Mouse (Mus musculus) left cerebral cortex, adult 9 months (tissue): ENCODE data around the gene Rubcn.

Experiments
- DNase-seq, 2 experiments: peaks; one replicate each; pipeline ENCODE4 v3.0.0; 2022; ENCODE audit warnings: low spot score in 2 of 2

The Rubcn gene

GRCm38 (mm10) chr16:32818441-32818840 is 59.1 kb downstream of the Rubcn start:
- no peak for DNase-seq

GRCm38 (mm10) chr16:32818036-32818435 is 59.5 kb downstream of the Rubcn start:
- DNase-seq: no peak

GRCm38 (mm10) chr16:32815160-32815605 is 62.4 kb downstream of the Rubcn start:
- DNase-seq: no peak

- DNase-seq: no peak
These were observed 63.0 kb downstream of the Rubcn start for GRCm38 (mm10) chr16:32814539-32814938.

DNA sequence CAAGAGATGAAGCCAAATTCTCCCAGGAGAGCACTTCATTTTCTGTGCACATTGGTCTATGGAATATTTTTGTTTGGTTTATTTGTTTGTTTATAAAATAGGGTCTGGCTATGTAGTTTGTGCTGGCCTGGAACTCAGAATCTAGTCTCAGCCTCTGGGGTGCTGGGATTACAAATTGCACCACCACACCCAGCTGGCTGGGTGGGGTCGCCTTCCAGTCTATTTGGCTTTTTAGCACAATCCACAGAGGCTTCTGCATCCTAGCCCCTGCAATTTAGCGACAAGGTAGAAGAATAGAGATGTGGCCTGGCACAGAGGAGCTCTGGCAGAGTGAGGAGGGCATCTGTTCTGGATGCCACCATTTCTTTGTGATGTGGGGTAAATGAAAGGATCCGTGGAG is 63.8 kb downstream of the Rubcn start:
- no peak for DNase-seq

DNA sequence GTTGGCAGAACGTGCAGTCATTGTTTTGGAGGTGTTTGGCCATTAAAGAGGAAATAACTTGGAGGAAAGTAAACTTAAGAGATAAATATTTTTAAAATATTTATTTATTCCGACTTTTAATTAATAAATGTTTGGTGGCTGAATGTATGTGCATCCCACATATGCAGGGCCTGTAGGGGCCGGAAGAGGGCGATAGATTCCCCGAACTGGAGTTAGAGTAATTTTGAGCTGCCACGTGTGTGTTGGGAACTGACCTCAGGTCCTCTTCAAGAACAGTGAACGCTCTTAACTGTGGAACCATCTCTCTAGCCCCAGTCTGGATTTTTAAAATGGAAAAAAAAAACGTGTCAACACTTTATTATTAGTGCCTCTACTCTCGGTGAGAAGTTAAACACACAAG is 64.2 kb downstream of the Rubcn start:
- DNase-seq: no peak

GRCm38 (mm10) chr16:32812888-32813361 is 64.6 kb downstream of the Rubcn start:
- DNase-seq: peak; percentile 30 to 84

GRCm38 (mm10) chr16:32810321-32810720 is 67.2 kb downstream of the Rubcn start, which contains the start of gene Smbd1:
Gene Smbd1, minus strand, starts transcription at chr16:32810477.
- no peak for DNase-seq

DNA sequence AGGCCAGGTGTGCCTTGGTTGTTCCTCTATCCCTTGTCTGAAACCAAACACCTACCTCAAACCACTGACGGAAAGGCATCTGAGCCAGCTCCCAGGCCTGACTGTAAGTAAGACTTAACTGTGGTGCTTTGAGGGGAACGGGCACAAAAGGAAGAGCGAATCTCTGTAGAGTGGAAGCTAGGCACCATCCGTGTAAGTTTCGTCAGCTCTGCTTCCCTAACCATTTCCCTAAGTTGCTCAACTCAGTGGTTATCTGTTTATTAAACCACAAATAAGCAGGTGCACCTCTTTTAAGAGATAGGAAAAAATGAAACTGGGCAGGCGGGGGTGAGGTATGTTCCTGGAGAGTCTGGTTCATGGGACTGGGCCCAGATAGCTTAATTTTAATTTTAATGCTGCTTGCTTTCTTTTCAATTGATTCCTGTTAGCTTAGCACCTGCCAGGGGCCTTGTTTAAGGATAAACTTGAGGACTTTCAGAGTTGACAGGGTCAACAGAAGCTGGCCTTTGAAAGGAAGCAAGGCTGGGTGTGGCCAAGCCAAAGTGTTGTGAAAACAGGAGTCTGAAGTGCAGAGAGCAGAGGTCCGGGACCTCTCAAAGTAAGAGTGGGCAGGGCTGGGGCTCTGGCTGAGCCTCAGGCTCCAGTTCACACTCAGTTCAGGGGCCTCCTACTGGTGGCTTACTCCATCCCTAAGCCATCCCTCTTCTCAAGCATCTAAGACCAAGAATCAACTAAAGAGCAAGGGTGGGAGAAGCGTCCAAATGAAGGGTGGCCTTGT is 70.0 kb downstream of the Rubcn start:
- no peak for DNase-seq

- no peak for DNase-seq
These were observed 72.4 kb downstream of the Rubcn start for GRCm38 (mm10) chr16:32805151-32805550.

DNA sequence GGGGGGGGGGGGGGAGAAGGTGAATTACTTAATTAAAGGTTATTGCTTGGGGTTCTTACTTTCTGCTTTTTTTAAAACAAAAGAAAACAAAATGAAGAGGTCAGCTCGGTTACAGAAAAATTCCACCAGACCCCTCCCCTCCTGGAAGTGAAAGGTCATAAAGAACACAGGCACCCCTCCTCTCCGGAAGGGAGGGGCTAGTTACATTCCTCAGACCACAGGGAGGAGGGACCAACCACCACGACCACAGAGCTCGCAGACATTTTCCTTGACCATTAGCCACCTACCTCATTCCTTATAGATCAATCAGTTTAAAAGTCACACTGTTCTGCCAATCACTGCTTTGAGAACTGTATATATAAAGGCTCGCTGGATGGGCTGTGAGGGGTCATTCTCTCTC is 73.7 kb downstream of the Rubcn start:
- no peak for DNase-seq

DNA sequence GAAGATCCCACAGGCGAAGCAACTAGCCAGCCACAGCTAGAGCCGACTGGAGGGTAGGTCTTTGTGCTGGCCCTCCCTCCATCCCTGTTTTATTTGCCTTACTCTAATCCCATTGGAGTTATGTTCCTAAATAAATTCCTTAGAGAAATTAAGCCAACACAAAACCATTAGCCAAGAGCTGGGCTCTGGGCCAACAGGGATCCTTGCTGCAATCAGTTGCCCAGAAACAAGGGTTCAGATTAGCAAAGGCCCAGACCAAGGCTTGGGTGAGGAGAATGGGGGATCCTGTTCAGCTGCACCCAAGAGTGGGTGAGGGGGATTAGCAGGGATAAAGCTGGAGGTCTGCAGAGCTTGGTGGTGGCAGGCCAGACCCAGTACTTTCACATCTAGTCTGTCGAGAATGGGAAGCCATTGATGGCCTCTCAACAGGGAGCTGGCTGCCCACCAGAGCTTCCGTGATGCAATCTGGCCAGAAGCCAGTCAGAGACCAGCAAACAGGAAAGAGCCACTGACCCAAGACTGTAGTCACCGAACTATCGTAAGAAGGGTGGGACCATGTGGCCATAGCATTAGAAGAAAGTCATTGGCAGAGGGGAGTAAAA is 74.2 kb downstream of the Rubcn start:
- DNase-seq: peak in 1 of 2 experiments; percentile 34

DNA sequence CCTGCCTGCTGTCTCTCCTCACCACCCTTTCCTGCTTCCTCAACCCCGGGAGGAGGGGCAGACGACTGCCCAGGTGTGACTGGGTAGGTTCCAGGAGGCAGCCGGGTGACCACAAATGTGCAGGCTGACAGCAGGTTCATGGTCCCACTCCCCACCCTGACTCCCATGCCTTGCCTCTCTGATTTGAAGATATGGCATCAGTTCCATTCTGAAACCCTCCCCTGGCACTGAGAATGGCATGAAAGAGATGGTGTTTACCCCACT is 80.2 kb downstream of the Rubcn start, which contains the start of gene Muc20:
Gene Muc20 (minus strand): TSS at position 10 of the 264 bp plus-strand sequence.
- no peak for DNase-seq

DNA sequence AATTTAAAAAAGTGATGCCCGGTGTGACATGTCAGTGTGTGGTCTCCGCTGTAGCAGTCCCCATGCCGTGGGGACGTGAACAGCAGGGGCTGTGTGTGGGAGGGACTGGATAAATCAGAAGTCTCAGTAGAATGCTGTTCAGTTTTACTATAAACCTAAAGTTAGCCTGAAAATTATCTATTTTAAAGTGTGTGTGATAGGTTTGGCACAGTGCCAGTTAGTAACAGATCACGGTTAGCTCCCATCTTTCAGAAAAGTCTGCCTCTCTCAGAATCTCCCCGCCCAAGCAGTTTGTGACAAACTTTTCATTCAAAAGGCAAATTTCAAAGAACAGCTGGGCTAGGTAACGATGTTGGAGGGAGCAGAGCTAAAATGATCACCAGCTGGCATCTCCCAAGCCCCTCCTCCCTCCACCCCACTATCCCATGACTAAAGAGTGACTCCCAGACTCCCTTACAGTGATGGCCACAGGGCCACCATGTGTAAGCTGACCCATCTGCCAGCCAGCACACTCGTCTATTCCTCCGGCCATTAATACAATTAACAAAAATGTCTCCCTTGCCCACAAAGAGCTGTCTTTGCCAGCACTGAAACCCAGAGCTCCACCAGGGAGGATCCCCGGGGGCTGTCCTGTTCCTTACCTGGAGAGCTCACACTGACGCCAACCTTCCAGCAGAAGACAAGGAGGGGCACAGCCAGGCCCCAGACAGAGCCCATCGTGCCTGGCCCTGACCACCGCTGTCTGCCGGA is 80.7 kb downstream of the Rubcn start:
- DNase-seq: no peak

- no peak for DNase-seq
These were observed 82.4 kb downstream of the Rubcn start for GRCm38 (mm10) chr16:32795177-32795576.

- DNase-seq: no peak
These were observed 87.5 kb downstream of the Rubcn start for GRCm38 (mm10) chr16:32790056-32790455.

DNA sequence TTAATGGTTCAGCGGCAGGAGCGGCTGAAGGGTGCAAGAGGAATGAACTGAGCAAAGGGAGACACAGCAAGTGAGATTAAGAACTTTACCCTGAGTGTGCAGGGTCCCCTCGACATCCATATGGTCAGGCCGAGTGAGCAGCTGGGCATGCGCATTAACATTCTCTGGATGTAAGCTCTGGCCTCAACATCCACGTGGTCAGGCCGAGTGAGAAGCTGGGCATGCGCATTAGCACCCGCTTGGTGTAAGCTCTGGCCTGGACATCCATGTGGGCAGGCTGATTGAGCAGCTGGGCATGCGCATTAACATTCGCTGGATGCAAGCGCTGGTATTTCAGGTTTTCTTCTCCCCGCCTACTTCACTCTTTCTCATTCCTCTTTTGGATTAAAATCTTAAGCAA is 92.7 kb downstream of the Rubcn start:
- DNase-seq: peak in 1 of 2 experiments; percentile 56

DNA sequence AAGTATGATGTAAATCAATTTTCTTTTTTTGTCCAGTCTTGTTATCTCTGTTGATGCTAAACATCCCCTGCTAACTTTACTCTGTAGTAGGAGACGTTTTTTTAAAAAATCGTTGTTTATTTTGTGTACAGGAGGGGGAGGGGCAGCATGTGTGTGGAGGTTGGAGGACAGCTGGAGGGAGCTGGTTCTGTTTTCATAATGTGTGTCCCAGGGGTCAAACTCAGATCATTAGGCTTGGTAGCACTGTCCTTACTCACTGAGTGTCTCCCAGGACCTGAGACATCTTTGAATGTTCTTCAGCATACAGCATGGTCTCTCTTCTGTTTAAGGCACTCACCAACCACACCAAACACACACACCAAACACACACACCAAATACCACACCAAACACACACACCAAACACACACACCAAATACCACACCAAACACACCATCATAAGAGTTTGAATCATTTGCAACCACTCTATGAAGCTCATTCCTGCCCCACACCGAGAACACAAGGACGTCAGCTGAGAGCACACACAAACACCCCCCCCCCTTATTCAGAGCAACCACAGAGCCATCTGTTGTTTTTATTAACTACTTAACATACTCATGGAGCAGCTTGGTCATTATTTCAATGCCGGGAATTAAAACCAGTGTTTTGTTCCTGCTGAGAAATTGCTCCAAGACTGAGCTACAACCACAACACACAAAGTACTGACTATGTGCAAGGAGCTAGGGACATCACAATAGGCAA is 94.1 kb downstream of the Rubcn start:
- no peak for DNase-seq

- peak in 1 of 2 experiments; percentile 3 for DNase-seq
These were observed 98.6 kb downstream of the Rubcn start for GRCm38 (mm10) chr16:32778956-32779355.

DNA sequence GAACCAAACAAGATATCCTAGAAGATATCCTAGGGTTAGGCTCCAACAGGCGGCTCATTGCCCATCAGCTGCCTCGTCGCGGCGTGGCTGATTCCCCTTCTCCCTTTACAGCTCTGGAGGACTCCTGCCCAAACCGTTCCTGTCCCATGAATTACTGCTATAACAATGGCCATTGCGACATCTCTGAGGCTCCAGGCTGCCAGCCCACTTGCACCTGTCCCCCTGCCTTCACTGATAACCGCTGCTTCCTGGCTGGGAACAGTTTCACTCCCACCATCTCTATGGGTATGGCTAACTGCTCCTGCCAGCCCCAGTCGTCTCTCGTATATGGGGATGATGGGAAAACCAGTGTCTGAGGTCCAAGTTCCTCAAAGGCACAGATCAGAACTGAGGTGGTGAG is 100.9 kb downstream of the Rubcn start:
- no peak for DNase-seq
